Mouse (Mus musculus): ENCODE measurements at regions not wholly inside any gene's neighbourhood (a gene's known extent, or its start where the extent isn't known, plus 50 kb on each side); places are given as distances from the start of the nearest gene placed in this dataset.

GRCm38 (mm10) chr17:9357572-9358159 is 64.2 kb upstream of the Gm17728 start:
- TF ChIP-seq CTCF (IDR thresholded peaks at IDR 0.05; ENCODE audit: low read depth) (no peak), EP300 (IDR thresholded peaks at IDR 0.05; ENCODE audit: low read depth) (no peak)

All from heart, postnatal 0 days (tissue).